Mouse (Mus musculus): ENCODE results near the gene Klk1. TPM values are rescaled to one million over a fixed set of nuclear protein-coding genes. Genes with fewer than 3 reads are reported as not detected.
"Not testable (repeated sequence)": the region's sequence is repeated elsewhere in the genome, so short reads cannot be mapped to it uniquely, and the experiment has no call there.

The Klk1 gene
- not detected for polyA plus RNA-seq (2017; shearing (Covaris generic))

GRCm38 (mm10) chr7:44225076-44225475 lies at the start of gene Klk1:
Klk1 (plus strand) TSS chr7:44225360.
- no peak for ATAC-seq

DNA sequence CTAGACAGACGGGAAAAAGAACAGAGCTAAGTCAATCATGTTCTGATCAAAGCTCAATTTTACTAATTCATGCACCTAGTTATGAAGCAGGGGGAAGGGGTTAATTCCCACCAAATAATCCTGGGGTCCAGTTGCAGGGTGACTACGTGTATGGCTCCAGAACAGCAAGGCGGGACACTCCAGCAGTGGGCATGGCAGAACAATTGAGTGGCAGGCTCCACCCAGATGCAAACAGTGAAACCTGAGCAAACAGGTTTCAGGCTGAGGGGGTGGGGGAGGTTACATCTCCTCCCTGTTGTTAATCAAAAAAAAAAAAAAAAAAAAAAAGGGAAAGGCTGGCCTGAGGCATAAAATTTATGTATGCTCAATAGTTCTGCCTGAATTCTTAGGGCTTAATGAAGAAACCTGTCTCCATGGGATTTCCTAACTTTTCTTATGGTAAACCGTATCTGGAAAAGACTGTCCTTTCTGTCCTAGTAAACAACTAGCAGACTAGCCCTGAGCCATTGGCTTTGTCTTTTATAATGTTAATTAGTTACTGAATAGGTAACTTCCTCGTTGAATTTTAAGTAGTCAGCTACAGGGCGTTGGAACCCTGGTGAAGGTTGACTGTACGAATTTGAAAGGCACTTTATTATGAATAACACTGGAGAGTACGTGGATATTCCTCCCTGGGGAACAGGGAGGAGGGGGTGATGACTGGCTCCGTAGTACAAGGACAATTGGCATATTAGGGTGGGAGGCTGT lies 45.7 kb upstream of the Klk1 start:
- ATAC-seq: no peak

- ATAC-seq: not testable (repeated sequence)
These were observed 38.6 kb upstream of the Klk1 start for GRCm38 (mm10) chr7:44186516-44186915.

DNA sequence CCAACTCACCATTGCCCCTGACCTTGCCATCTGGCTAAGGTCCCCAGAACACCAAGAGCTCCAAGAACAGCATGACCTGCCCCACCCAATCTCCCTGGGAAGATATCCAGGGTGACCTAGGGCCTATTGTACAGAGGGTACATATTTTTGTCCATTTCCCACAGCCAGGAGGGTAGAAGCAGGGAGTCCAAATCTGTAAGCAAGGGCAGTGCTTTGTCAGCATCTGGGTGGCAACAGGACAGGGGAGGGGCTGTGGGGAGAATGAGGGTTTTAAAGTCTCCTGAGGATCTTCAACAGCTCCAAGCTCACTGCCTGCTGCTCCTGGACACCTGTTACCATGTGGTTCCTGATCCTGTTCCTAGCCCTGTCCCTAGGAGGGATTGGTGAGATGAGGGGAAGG lies 37.2 kb upstream of the Klk1 start, which contains the start of gene Klk1b24:
Gene Klk1b24 (plus strand): TSS at position 301 of the 400 bp plus-strand sequence.
- not testable (repeated sequence) for ATAC-seq

- not testable (repeated sequence) for ATAC-seq
These were observed 31.7 kb upstream of the Klk1 start for GRCm38 (mm10) chr7:44193466-44193865.

DNA sequence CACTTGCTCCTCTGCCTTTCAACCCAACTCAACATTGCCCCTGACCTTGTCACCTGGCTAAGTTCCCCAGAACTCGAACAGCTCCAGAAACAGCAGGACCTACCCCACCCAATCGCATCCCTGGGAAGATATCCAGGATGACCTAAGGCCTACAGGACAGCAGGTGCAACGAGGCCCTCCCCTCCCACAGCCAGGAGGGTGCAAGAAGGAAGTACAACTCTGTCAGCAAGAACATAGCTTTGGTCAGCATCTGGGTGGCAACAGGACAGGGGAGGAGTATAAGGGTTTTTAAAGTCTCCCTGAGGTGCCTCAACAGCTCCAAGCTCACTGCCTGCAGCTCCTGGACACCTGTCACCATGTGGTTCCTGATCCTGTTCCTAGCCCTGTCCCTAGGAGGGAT lies 27.3 kb upstream of the Klk1 start, which contains the start of gene Klk1b3:
Gene Klk1b3 (plus strand): TSS at position 301 of the 400 bp plus-strand sequence.
- no peak for ATAC-seq

DNA sequence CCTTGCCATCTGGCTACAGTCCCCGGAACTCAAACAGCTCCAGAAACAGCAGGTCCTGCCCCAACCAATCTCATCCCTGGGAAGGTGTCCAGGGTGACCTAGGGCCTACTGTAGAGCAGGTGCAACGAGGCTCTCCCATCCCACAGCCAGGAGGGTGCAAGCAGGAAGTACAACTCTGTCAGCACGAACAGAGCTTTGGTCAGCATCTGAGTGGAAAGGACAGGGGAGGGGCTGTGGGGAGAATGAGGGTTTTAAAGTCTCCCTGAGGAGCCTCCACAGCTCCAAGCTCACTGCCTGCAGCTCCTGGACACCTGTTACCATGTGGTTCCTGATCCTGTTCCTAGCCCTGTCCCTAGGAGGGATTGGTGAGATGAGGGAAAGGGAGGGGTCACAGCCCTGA lies 18.0 kb upstream of the Klk1 start, which contains the start of gene Klk1b4:
Gene Klk1b4 (plus strand): TSS at position 301 of the 400 bp plus-strand sequence.
- ATAC-seq: not testable (repeated sequence)

DNA sequence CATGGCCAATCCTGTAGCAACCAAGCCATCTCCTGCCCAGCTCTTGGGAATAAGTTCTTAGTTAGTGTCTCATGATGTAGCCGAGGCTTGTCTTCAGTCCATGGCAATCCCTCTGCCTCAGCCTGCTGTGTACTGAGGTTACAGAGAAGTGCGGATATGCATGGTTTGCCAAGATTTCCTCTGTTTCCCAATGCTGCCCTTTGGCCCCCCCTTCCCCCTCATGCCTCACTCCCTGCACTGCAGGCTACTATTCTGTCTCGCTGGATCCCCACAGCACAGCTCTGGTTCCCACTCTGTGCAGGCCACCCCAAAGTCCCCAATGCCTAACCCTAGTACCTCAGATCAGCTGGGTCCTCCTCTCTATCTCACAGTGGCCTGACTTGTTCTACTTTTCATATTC lies 16.9 kb upstream of the Klk1 start:
- no peak for ATAC-seq

DNA sequence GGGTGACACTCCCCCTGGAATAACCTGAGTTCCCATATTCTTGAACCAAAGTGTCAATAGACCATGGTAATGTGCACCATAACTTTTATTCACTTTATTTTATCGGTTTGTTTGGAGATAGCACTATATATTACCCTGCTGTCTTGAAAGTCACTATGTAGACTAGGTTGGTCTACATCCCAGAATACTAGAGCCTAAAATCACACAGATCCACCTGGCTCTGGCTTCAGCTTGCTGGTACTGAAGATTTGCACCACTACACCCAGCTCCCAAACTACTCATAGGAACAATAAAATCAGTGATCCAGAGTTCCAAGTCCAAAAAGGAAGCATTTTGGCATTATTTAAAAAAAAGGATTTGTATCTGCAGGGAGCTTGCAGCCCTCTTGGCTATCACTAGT lies 9.5 kb upstream of the Klk1 start, which contains the start of gene Klk1b5:
Gene Klk1b5 (plus strand): TSS at position 301 of the 400 bp plus-strand sequence.
- ATAC-seq: no peak

DNA sequence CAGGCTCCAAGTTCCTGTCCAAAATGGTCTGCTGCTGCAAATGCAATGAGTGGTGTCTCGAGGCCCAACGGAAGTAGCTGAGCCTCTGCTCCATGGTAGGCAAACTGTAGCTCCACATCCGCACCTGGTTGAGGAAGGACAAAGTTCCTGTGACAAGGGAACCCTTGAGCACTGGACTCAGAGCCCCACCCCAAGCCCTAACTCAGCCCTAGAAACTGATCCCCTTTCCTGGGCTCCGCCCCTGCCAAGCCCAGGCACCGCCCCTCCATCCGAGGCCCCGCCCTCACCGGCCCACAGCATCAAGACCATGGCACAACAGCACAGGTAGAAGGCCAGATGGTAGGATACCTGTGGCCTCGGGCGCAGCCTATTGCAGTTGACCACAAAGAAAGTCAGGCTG lies 3.6 kb upstream of the Klk1 start:
- not testable (repeated sequence) for ATAC-seq

DNA sequence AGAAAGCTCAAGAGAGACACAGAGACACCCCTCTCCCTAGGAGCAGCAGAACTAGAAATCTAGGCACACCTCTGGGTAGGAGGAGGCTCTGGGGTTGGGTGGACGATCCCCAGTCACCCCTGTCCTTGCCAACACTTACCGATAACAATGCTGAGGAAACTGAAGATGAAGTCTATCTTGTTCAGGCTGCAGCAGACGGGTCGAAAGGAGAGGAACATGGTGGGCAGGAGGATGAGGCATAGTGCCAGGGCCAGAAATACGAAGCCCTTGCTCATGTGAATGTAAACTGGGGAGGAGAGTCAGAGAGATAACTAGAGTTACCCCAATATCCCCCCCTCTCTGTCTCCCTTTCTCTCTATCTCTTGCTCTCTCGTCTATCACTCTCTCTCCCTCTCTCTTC lies 2.8 kb upstream of the Klk1 start:
- ATAC-seq: not testable (repeated sequence)

DNA sequence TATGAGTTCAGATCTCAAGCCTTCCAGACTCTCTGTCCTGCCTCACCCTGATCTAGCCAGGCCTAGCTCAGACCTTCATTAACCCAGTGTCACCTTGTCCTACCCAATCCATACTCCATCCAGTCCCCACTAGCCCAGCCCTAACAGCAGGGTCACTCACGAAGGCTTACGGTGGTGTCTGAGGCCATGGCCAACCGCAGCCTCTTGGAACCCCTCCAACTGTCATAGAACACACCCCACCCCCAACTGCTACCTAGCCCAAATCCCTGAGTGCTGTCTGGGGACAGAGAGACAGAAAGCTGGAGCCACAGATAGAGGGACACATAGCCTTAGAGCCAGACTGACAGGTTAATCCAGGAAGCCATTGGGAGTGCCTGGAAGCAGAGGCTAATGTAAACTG lies 10.7 kb downstream of the Klk1 start, which contains the start of gene Gm36864:
Gene Gm36864 (plus strand): TSS at position 269 of the 400 bp plus-strand sequence.
- no peak for ATAC-seq

DNA sequence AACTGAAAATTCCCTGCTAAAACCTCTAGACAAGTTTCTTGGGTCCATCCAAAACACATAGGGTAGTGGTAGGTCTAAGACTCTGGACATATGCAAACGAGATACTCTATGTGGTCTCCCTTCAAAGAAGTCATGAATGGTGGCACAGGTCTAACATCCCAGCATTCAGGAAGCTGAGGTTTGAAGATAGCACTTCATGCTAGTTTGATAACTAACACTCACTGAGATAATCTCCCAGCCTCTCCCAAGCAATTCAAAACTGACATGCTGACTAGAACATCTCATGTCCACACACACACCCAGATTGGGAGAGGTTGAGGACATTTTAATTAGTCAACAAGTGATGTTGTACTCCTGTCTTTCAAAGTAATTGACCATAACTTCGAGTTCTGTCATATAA lies 14.8 kb downstream of the Klk1 start:
- no peak for ATAC-seq

DNA sequence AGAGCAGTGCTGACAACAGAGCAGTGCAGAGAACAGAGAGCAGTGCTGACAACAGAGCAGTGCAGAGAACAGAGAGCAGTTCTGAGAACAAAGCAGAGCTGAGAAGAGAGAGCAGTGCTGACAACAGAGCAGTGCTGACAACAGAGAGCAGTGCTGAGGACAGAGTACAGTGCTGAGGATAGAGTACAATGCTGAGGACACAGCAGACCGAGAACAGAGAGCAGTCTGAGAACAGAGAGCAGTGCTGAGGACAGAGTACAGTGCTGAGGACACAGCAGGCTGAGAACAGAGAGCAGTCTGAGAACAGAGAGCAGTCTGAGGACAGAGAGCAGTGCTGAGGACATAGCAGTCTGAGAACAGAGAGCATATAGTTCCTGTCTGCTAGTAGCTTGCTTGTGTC lies 15.6 kb downstream of the Klk1 start:
- ATAC-seq: no peak

DNA sequence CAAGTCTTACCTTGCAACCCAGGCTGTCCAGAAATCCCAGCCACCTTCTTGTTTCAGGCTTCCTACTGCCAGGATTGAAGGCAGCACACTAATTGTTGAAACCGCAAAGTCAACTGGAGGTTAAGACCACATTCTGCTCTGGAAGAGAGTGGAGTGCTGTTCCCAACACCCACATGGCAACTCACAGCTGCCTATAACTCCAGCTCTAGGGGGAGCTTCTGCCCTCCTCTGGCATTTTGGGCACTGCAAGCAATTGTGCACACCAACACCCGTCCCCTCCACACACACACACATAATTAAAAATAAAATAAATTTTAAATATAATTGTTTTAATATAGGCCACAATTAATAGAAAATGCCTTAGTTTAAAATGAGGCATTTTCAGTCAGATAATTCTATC lies 16.0 kb downstream of the Klk1 start:
- no peak for ATAC-seq

DNA sequence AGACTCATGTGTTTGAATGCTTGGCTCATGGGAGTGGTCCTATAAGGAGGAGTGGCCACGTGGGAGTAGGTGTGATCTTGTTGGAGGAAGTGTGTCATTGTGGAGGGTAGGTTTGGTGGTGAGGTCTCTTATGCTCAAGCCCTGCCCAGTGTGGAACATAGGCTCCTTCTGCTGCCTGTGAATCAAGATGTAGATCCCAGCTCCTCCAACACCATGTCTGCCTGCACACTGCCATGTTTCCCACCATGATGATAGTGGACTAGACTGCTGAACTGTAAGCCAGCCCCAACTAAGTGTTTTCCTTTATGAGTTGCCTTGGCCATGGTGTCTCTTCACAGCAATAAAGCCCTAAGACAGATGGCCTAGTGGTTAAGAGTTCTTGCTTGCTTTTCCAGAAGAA lies 18.9 kb downstream of the Klk1 start:
- no peak for ATAC-seq

DNA sequence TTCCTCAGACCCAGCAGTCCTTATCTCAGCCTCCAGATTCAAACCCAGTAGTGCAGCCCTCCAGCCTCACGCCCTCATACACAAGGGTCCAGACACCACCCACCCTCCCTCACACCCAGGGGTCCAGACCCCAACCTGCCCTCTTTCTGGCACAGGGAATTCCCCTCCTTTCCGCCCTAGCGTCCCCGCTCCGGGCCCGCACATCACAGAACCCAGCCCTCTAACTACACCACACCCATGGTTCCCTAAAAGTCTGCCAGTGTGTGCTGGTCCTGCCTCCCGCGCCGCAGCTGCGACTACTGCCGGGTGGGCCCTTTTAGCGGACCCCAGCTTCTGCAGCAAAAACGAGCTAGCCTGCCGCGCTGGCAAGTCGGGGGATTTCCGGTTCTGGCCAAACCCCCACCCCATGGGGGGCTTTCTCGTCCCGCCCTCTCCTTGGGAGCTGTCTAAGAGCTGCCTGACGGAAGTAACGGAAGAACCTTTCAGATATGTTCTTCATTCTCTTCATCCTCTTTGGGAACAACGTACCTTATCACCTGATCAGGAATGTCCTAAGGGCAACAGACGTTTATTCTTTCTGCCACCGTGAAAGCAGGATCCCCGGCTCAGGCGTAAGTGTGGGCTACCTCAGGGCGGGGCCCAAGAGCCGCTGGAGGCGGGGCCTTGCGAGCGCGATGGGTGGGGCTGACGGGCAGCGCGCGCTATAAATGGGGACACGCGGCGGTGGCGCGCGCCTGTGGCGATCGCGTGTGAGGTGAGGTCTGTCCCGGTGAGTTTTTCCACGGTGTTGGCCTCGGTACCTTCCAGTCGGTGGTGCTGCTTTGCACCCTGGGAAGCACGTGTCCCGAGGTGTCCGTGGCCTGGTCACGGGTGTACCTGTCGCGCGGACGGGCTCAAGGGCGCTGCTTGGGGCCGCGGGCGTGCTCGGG lies 21.2 kb downstream of the Klk1 start, which contains the start of the genes 1700028J19Rik and 2410002F23Rik:
Gene 1700028J19Rik (minus strand): TSS at position 641 of the 929 bp plus-strand sequence.
Gene 2410002F23Rik (plus strand): TSS at position 668 of the 929 bp plus-strand sequence.
- ATAC-seq: peak; percentile 79

- ATAC-seq: peak; percentile 44
These were observed 21.9 kb downstream of the Klk1 start for GRCm38 (mm10) chr7:44246984-44247470.

DNA sequence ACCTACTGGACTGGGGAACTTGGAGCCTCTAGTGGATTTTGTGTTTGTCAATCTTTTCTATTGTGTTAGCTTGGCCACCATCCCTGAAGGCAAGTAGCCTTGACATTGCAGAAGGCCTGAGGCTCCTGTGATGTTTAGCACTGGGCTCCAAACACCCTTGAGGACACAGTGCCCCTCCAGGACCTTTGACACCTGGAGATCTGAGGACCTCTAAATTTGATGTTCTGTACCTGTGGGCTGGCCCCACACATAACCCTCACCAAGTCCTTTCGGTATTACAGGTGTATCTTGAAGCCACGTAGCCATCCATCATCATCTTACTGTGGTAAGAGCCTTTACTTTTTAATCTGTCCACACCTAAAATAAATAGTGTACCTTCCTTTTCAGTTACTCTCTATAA lies 22.8 kb downstream of the Klk1 start:
- no peak for ATAC-seq

DNA sequence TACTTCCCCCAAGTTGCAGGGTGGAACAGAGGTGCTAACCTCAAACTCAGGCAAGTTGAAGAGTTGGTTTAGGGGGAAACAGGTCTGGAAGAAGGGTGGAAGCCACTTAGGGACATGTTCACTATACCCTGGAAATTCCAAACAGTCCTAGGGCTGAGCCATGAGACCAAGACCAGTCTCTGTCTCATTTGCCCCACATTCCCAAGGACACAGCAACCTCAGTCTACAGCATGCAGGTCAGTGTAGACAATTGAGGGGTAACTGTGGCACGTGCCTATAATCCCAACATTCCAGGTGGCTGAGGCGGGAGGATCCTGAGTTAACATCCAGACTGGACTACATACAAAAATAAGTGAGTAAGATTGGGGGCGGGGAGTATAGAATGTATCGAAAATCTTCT lies 24.1 kb downstream of the Klk1 start:
- no peak for ATAC-seq

- not testable (repeated sequence) for ATAC-seq
These were observed 25.6 kb downstream of the Klk1 start for GRCm38 (mm10) chr7:44250732-44251275.

DNA sequence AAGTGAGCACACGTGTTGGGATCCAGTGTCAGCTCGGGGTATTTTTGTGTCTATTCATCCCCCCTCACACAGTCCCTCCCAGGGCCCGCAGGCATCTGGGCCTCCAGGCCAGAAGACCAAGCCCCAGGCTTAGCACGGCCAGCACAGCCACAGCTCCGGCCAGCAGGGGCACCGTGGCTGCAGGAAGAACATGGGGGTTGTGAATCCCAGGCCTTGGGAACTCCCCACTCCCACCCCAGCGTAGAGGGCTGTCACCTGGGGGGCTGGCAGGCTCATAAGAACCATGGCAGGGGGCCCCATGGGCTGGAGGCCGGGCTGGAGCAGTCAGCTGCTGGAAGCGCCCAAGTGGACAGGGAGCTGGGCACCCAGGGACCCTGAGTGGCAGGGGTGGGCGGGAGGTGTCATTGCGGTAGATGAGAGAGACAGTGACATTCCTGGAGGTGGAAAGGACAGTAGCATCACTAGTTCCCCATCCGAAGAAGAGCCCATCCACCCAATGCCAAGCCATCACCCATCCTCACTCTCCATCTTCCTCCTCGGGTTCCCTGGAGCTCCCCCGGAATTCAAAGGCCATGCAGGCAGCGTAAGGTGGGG lies 28.0 kb downstream of the Klk1 start:
- ATAC-seq: no peak
